Mouse (Mus musculus) small intestine, adult 2 months (tissue): ENCODE results near the gene 2010111I01Rik.

Source experiments
- CTCF ChIP-seq: fragments of 200-500 bp; IDR thresholded peaks from 2 replicates; pipeline ENCODE4 v1.5.1; 2012; ENCODE audit warnings: low read depth, mild to moderate bottlenecking, control low read depth, inconsistent platforms, low read length, moderate library complexity, mixed read lengths; ENCODE audit not compliant: insufficient replicate concordance, insufficient read length; ENCODE audit errors: extremely low read depth
- POLR2A ChIP-seq: fragments of 200-500 bp; IDR thresholded peaks from 2 replicates; pipeline ENCODE4 v1.6.1; 2012; ENCODE audit warnings: low read depth, mild to moderate bottlenecking, control low read depth, inconsistent platforms, low read length, moderate library complexity

DNA sequence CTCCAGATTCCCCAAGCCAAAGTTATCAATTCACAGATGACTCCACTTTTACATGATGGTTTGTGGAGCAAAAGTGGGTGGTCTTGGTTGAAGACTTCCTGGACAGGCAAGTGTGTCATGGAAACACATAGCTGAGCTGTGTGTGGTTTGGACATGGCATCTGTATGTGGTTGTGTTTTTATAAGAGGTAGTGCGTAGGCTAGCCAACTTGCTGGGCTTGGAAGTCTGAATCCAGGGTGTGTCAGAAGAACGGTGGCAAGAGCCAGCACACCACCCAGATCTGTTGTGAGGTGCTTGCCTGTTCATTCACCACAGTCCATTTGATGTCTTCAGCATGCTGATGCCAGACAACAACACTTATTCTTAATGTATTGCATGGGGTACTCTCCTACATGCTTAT lies 68.7 kb downstream of the 2010111I01Rik start:
- TF ChIP-seq CTCF, result no peak
- TF ChIP-seq POLR2A, result no peak
